Mouse (Mus musculus) neural tube, embryonic 14.5 days (tissue): ENCODE data around the gene Cr1l. TPM values are rescaled to one million over a fixed set of nuclear protein-coding genes. Genes with fewer than 3 reads are reported as not detected.

Experiments used
- ATAC-seq: fragments of 200-750 bp; cut with Nextera tagmentation; 2 replicates; pipeline ENCODE4 v1.8.0; 2017; ENCODE audit warnings: low read depth, mild to moderate bottlenecking, moderate TSS enrichment, moderate library complexity
- H3K27ac ChIP-seq: fragments of 300-500 bp; sonication (generic); 2 replicates; pipeline ENCODE4 v1.5.1; 2014; ENCODE audit warnings: low read depth, mild to moderate bottlenecking, control low read depth, low read length, moderate library complexity, mixed read lengths
- H3K27me3 ChIP-seq: fragments of 300-500 bp; sonication (generic); 2 replicates; pipeline ENCODE4 v1.6.1; 2014; ENCODE audit warnings: low read length; ENCODE audit not compliant: control insufficient read depth, insufficient read depth
- H3K36me3 ChIP-seq: fragments of 300-500 bp; sonication (generic); 2 replicates; pipeline ENCODE4 v1.6.1; 2014; ENCODE audit warnings: low read length, mixed read lengths; ENCODE audit not compliant: control insufficient read depth, insufficient read depth
- H3K4me1 ChIP-seq: fragments of 300-500 bp; sonication (generic); 2 replicates; pipeline ENCODE4 v1.6.1; 2014; ENCODE audit warnings: low read length; ENCODE audit not compliant: control insufficient read depth, insufficient read depth
- H3K4me2 ChIP-seq: fragments of 300-500 bp; sonication (generic); 2 replicates; pipeline ENCODE4 v1.6.1; 2014; ENCODE audit warnings: mild to moderate bottlenecking, low read depth, low read length, control low read depth
- H3K4me3 ChIP-seq: fragments of 300-500 bp; sonication (generic); 2 replicates; pipeline ENCODE4 v1.5.1; 2014; ENCODE audit warnings: low read depth, low read length, control low read depth, mixed read lengths
- H3K9ac ChIP-seq: fragments of 300-500 bp; sonication (generic); replicated peaks from 2 replicates; pipeline ENCODE4 v1.6.1; 2014; ENCODE audit warnings: low read depth, mild to moderate bottlenecking, control low read depth, low read length, mixed read lengths
- H3K9me3 ChIP-seq: fragments of 300-500 bp; sonication (generic); 2 replicates; pipeline ENCODE4 v1.6.1; 2016; ENCODE audit warnings: low read length; ENCODE audit not compliant: control insufficient read depth
- WGBS: fragments of 180-500 bp; shearing (Covaris S2); extraction: QIAGEN DNeasy Blood & Tissue Kit; methylation state at CpG from one replicate; pipeline ENCODE4 v1.1.7; 2014; 5-methylcytosine and 5-hydroxymethylcytosine counted together
- polyA plus RNA-seq: library from polyadenylated mRNA; unstranded; fragments of >200 nt; fragmentation: Nextera tagmentation; extraction: Ambion mirVana; gene quantifications from 2 replicates; pipeline ENCODE4 v1.2.1, GENCODE M21; 2014

The Cr1l gene
- polyA plus RNA-seq, 1 experiment from 2014 or later: 35.6 TPM

- Histone ChIP-seq H3K27ac (no peak overlapping the region), H3K4me1 (no peaks in the 10 kb centered on the region), H3K9ac (no peak overlapping the region), H3K27me3 (no peaks in the 10 kb centered on the region), H3K36me3 (no peaks in the 10 kb centered on the region), H3K4me2 (no peak overlapping the region), H3K4me3 (no peak overlapping the region), H3K9me3 (no peaks in the 10 kb centered on the region)
- ATAC-seq: no peak
- WGBS: 93% methylated on average over 4 of the region's 4 CpGs
These were observed 17.8 kb downstream of the Cr1l start for GRCm38 (mm10) chr1:195113621-195114020.

- Histone ChIP-seq H3K4me1 (no peaks in the 10 kb centered on the region), H3K9me3 (no peaks in the 10 kb centered on the region), H3K4me2 (no peak overlapping the region), H3K36me3 (no peaks in the 10 kb centered on the region), H3K27me3 (no peaks in the 10 kb centered on the region), H3K4me3 (no peak overlapping the region), H3K27ac (no peak overlapping the region), H3K9ac (no peak overlapping the region)
- 77% methylated on average over 4 of the region's 4 CpGs for WGBS
- no peak for ATAC-seq
These were observed 30.7 kb downstream of the Cr1l start for GRCm38 (mm10) chr1:195100693-195101092.

- H3K36me3 ChIP-seq: no peaks in the 10 kb centered on the region
- ATAC-seq: no peak
- H3K9ac ChIP-seq: no peak overlapping the region
- no peaks in the 10 kb centered on the region for H3K4me1 ChIP-seq
- no peak overlapping the region for H3K4me2 ChIP-seq
- H3K27me3 ChIP-seq: no peaks in the 10 kb centered on the region
- no peak overlapping the region for H3K27ac ChIP-seq
- H3K9me3 ChIP-seq: no peaks in the 10 kb centered on the region
- WGBS: 97% methylated on average over 1 of the region's 1 CpGs
- no peak overlapping the region for H3K4me3 ChIP-seq
These were observed 33.4 kb downstream of the Cr1l start for GRCm38 (mm10) chr1:195098004-195098403.

- Histone ChIP-seq H3K36me3 (no peaks in the 10 kb centered on the region), H3K4me2 (peak within 1 kb of the TSS; percentile 51), H3K9ac (no peak within 1 kb of the TSS), H3K9me3 (no peaks in the 10 kb centered on the region), H3K4me1 (no peaks in the 10 kb centered on the region), H3K4me3 (peak within 1 kb of the TSS; percentile 18), H3K27me3 (no peaks in the 10 kb centered on the region), H3K27ac (no peak within 1 kb of the TSS)
- WGBS: 4% methylated on average over 14 of the region's 14 CpGs
- peak; percentile 84; the same call in 1 of the 2 replicates for ATAC-seq
These were observed 39.1 kb downstream of the Cr1l start, which contains the start of gene Cd46 for GRCm38 (mm10) chr1:195092220-195092720. Cd46 (minus strand) TSS chr1:195092249.

- peak overlapping the region; percentile 18 for H3K4me3 ChIP-seq
- H3K9ac ChIP-seq: no peak overlapping the region
- H3K36me3 ChIP-seq: no peaks in the 10 kb centered on the region
- no peaks in the 10 kb centered on the region for H3K27me3 ChIP-seq
- H3K4me1 ChIP-seq: no peaks in the 10 kb centered on the region
- peak; percentile 41; the same call in 1 of the 2 replicates for ATAC-seq
- no peak overlapping the region for H3K27ac ChIP-seq
- peak overlapping the region; percentile 51 for H3K4me2 ChIP-seq
- WGBS: 19% methylated on average over 11 of the region's 11 CpGs
- no peaks in the 10 kb centered on the region for H3K9me3 ChIP-seq
These were observed 39.6 kb downstream of the Cr1l start for GRCm38 (mm10) chr1:195091699-195092219.

- no peak overlapping the region for H3K27ac ChIP-seq
- no peak overlapping the region for H3K9ac ChIP-seq
- H3K4me1 ChIP-seq: no peaks in the 10 kb centered on the region
These were observed 49.2 kb downstream of the Cr1l start for GRCm38 (mm10) chr1:195082142-195082541.

More at GRCm38 (mm10) chr1:195082142-195082541, 49.2 kb downstream of the Cr1l start:
- H3K27me3 ChIP-seq: no peaks in the 10 kb centered on the region
- no peak overlapping the region for H3K4me3 ChIP-seq
- no peak for ATAC-seq
- H3K4me2 ChIP-seq: no peak overlapping the region
- H3K36me3 ChIP-seq: no peaks in the 10 kb centered on the region
- no peaks in the 10 kb centered on the region for H3K9me3 ChIP-seq

Other genes starting within 250 kb of the Cr1l start
- 19.5 and 34.2 TPM in 2 replicates for gene Cd34, start 192.8 kb downstream of the Cr1l start, polyA plus RNA-seq
- gene Cd46, start 39.3 kb downstream of the Cr1l start, polyA plus RNA-seq: 1.3 and 1.7 TPM in 2 replicates
- gene Cr2, start 45.1 kb upstream of the Cr1l start, polyA plus RNA-seq: 0.68 and 0.84 TPM in 2 replicates